Mouse (Mus musculus): ENCODE data around the gene Ccl27a. TPM values are rescaled to one million over a fixed set of nuclear protein-coding genes. Genes with fewer than 3 reads are reported as not detected.

The Ccl27a gene
- total RNA-seq, 2 experiments from 2014 or later, result 261 to 267 TPM

- no peak for DNase-seq (ENCODE audit: low spot score in 2 of 2)
- intact Hi-C loops (cut with DNase I), result no loop called here
Observed at GRCm38 (mm10) chr4:41756440-41756839, 17.6 kb downstream of the Ccl27a start.

DNA sequence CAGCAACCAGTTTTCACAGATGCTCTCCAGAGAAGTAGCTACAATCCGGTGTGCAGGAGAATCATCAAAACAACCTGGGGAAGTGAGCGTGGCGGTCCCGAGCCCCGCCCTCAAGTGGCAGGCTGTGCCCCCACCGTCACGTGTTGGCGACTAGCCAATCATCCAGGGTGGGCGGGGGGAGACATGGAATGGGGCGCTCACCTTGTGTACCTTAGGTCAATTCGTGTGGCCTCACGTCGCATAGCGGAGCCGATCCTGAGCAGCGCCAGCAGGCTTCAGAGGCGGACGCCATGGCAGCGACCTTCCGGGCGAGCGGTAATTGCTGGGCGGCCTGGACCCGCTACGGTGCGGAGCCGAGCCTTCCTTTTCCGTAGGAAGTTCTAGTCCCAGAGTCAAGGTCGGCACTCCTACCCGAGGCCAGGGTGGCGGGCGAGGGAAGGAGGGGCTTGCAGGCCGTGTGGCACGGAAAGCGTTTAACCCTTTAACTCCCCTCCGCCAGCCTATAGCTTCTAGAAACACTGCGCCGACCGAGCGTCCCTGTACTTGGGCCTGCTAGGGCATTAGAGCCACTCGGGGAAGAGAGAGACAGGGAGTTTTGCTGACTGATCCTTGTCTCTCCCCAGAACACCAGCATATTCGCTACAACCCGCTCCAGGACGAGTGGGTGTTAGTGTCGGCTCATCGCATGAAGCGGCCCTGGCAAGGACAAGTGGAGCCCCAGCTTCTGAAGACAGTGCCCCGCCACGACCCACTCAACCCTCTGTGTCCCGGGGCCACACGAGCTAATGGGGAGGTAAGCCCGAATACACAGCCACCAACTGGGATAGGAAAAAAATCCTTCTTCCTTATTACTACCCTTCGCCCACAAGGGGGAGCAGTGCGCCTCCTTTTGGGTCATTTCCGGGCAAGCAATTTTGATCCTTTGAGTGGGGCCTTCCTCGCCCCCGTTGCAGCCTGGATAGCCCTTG lies 18.4 kb downstream of the Ccl27a start, which contains the start of gene Sigmar1:
TSS of gene Sigmar1 (minus strand) at position 820 of the 968 bp plus-strand sequence.
- intact Hi-C loops (cut with DNase I), result no loop called here

DNA sequence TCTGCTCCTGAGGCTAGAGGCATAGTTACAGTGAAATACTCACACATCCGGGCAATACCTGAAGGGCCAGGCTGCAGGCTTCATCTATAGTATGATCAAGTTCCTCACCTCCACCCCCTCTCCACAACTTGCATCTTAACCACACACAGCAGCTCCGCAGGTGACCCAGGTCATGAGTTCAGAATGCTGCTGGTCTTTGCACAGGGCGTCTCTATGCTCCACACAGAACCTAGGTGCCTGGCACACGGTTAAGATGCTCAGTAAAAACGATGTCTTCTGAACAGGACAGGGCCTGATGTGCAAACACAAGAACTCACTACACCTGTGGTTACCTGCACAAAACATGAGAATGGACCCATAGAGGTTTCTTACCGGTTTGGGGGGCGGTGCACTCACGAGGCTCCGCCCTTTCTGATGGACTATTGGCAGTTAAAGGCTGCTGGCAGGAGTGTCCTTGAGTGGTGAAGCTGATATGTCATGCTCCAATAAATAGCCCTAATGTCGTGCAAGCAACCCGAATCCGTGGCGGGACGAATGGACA lies 19.2 kb downstream of the Ccl27a start, which contains the start of gene Galt:
TSS of gene Galt (plus strand) at position 432 of the 541 bp plus-strand sequence.
- intact Hi-C loops (cut with DNase I), result no loop called here

More for the DNA sequence above, 18.4 kb downstream of the Ccl27a start, which contains the start of gene Sigmar1:
- peak; percentile 83 to 88 for DNase-seq (ENCODE audit: low spot score in 2 of 2)

DNA sequence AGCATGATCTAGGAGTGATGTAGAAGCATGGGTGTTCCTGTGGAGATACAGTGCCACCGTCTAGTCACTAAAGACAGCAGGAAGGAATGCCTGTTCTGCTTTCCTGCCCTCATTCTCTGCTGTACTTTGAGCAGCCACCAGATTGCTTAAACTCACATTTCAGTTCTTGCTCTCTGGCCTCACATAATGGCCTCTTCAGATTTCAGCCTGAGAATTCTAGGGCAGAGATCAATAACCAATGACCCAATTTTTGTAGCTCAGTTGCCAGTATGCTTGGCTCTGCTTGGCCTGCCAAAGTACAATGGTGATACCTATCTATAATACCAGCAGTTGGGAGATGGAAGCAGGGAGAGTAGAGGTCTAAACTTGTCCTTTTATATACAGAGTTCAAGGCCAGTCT lies 29.0 kb downstream of the Ccl27a start:
- intact Hi-C loops (cut with DNase I), result no loop called here
- DNase-seq (ENCODE audit: low spot score in 2 of 2), result no peak

More for the DNA sequence above, 19.2 kb downstream of the Ccl27a start, which contains the start of gene Galt:
- DNase-seq (ENCODE audit: low spot score in 2 of 2), result no peak

DNA sequence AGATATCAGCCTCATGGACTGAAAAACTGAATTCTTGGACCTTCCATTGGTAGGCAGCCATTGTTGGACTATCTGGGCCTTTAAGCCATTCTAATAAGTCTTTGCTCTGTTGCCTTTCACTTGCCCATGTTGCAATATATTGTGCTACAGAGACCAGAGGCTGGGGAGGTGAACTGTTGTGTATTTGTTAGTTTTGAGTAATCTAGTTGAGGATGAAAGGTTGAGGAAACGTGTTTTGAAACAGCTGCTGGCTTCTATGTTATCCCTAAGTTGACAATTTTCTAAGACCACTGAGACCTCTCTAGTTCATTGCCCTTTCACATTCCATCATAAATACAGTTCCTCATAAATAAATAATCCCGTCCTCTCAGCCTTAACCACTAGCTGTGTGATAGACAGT lies 29.9 kb downstream of the Ccl27a start:
- no peak for DNase-seq (ENCODE audit: low spot score in 2 of 2)
- intact Hi-C loops (cut with DNase I), result no loop called here

DNA sequence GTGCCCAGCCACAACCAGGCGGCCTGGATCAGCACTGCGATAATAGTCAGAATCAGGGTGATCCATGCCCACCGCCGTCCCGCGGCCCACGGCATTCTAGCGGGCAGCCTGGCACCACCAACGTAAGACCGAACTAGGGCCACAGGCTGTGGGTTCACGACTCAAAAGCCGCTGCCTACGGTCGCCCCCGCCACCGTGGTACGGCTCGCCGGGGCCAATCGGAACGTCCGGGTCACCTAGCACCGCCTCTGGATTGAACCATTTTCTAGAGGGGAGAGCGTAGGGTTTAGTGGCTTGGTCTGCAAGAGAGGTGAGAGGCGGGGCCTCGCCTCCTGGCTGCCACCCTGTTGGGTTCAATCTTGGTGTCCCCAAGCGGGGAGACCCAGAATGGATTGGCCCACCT lies 32.9 kb downstream of the Ccl27a start:
- peak; percentile 94 to 98 for DNase-seq (ENCODE audit: low spot score in 2 of 2)
- intact Hi-C loops (cut with DNase I), result no loop called here

GRCm38 (mm10) chr4:41740380-41741157 lies 33.5 kb downstream of the Ccl27a start:
- peak; percentile 76 to 88 for DNase-seq (ENCODE audit: low spot score in 2 of 2)
- intact Hi-C loops (cut with DNase I), result no loop called here

- intact Hi-C loops (cut with DNase I), result no loop called here
Observed at GRCm38 (mm10) chr4:41739260-41739659, 34.8 kb downstream of the Ccl27a start.

GRCm38 (mm10) chr4:41738256-41738603 lies 35.8 kb downstream of the Ccl27a start:
- no peak for DNase-seq (ENCODE audit: low spot score in 2 of 2)
- intact Hi-C loops (cut with DNase I), result no loop called here

More at GRCm38 (mm10) chr4:41739260-41739659, 34.8 kb downstream of the Ccl27a start:
- no peak for DNase-seq (ENCODE audit: low spot score in 2 of 2)

GRCm38 (mm10) chr4:41737602-41738255 lies 36.3 kb downstream of the Ccl27a start:
- DNase-seq (ENCODE audit: low spot score in 2 of 2), result peak; percentile 72 to 85
- intact Hi-C loops (cut with DNase I), result loop anchor here (1.0 kb wide), 1 partner anchor 21 kb away; no protein-coding TSS in a partner anchor

GRCm38 (mm10) chr4:41731052-41731765 lies 42.8 kb downstream of the Ccl27a start, which contains the start of gene Arid3c:
Gene Arid3c (minus strand): TSS chr4:41731142.
- DNase-seq (ENCODE audit: low spot score in 2 of 2), result no peak

GRCm38 (mm10) chr4:41726826-41727621 lies 47.0 kb downstream of the Ccl27a start:
- intact Hi-C loops (cut with DNase I), result no loop called here
- DNase-seq (ENCODE audit: low spot score in 2 of 2), result peak in 1 of 2 experiments; percentile 35

More at GRCm38 (mm10) chr4:41731052-41731765, 42.8 kb downstream of the Ccl27a start, which contains the start of gene Arid3c:
- intact Hi-C loops (cut with DNase I), result no loop called here

- DNase-seq (ENCODE audit: low spot score in 2 of 2), result peak; percentile 94 to 98
- intact Hi-C loops (cut with DNase I), result no loop called here
Observed at GRCm38 (mm10) chr4:41722918-41723351, 51.1 kb downstream of the Ccl27a start, which contains the start of gene Dctn3. Gene Dctn3 (minus strand): TSS chr4:41723170.

Other genes starting within 250 kb of the Ccl27a start
- 100 to 1,000 TPM; 203 to 209 TPM for gene Fam219a, start 204.7 kb downstream of the Ccl27a start, total RNA-seq (2021)
- 1 to 10 TPM; 7.2 to 8.0 TPM for gene Dnaic1, start 204.5 kb downstream of the Ccl27a start, total RNA-seq (2021)
- gene Enho, start 133.9 kb downstream of the Ccl27a start, total RNA-seq (2021), result 10 to 100 TPM; 54.4 to 63.0 TPM
- 100 to 1,000 TPM in 1 of 2 experiments, 10 to 100 TPM in 1; 98.9 to 109 TPM for gene Cntfr, start 77.2 kb downstream of the Ccl27a start, total RNA-seq (2021)
- 10 to 100 TPM; 35.8 to 43.8 TPM for gene Il11ra1, start 74.3 kb downstream of the Ccl27a start, total RNA-seq (2021)
- gene Rpp25l, start 60.7 kb downstream of the Ccl27a start, total RNA-seq (2021), result 10 to 100 TPM; 26.8 to 31.3 TPM
- 100 to 1,000 TPM; 174 to 191 TPM for gene Dctn3, start 51.1 kb downstream of the Ccl27a start, total RNA-seq (2021)
- under 1 TPM in 1 of 2 experiments, not detected in 1; 0.43 TPM for gene Arid3c, start 43.1 kb downstream of the Ccl27a start, total RNA-seq (2021)
- 100 to 1,000 TPM in 1 of 2 experiments, 10 to 100 TPM in 1; 93.2 to 103 TPM for gene Galt, start 19.0 kb downstream of the Ccl27a start, total RNA-seq (2021)
- gene Sigmar1, start 18.1 kb downstream of the Ccl27a start, total RNA-seq (2021), result 10 to 100 TPM; 60.0 to 66.5 TPM
- gene Gm21541, start 129.4 kb upstream of the Ccl27a start, total RNA-seq (2021), result not detected
- 10 to 100 TPM; 48.2 to 53.7 TPM for gene Gm20878, start 167.3 kb upstream of the Ccl27a start, total RNA-seq (2021)
- gene Fam205a4, start 191.8 kb upstream of the Ccl27a start, total RNA-seq (2021), result 1 to 10 TPM; 4.7 to 5.0 TPM

All from left cerebral cortex, postnatal 25 days (tissue).